Mouse (Mus musculus): ENCODE results near the gene Gcm2. TPM values are rescaled to one million over a fixed set of nuclear protein-coding genes. Genes with fewer than 3 reads are reported as not detected.

Gene Gcm2
- polyA plus RNA-seq, 1 experiment from 2014 or later: not detected

DNA sequence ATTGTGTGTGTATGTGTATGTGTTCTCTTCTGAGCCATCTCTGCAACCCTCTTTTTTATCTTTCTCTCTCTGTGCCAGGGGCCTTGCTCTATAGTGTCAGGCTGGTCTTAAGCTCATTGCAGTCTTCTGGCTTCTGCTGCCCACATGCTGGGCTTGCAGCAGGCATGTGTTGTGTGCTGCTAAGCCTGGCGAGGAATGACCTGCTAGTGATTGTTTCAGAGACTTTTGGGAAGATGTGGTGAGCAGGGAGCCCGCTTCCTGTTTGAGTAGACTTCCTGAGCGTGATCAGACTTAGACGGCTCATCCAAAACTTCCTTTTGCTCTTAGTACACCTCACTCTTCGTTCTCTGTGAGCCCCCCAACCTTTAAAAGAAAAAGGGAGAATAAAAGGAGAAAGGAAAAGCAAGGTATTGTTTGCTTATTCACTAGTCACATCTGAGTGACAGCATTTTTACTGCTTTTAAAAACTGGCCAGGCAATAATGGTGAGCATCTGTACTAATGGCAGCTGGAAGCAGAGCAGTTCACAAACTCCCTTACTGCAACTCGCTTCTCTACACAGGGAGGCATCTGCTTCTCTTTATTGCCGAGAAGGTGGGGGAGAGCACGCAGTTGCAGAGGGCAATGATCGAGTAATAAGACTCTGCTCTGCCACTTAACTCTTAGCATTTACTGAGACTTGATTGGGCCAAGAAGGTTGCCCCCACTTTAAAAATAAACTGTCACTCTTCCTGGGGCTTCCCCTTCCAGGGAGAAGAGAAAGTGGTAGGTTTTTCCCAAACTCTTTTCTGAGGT lies 8.5 kb upstream of the Gcm2 start:
- WGBS: 33% methylated on average over 9 of the region's 9 CpGs
- Histone ChIP-seq H3K4me2 (replicated peaks; ENCODE audit: low read depth, low read length) (no peak overlapping the region), H3K27ac (ENCODE audit: low read depth, low read length) (no peak overlapping the region)

DNA sequence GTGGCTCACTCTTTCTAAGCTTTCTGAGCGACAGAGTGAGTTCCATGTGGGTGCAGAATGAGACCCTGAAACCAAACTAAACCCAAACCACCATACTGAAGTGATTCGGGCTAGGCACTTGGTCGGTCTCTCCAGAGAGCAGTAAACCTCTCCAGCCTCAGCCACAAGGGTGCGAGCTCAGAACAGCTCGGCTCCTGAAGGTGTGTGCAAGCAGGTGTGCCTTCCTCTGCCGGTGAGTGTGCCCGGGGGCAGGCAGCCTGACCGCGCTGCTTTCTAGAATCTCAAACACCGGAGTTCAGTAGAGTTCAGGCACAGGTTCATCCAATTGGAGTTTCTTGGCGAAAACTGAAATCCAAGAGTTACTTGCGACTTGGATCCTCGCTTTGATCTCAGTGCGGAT lies 3.1 kb upstream of the Gcm2 start, which contains the start of gene Sycp2l:
TSS of gene Sycp2l (plus strand) at position 368 of the 400 bp plus-strand sequence.
- Histone ChIP-seq H3K9ac (ENCODE audit: low read depth, low read length) (no peak within 1 kb of the TSS), H3K9me3 (ENCODE audit: control insufficient read depth, low read length) (no peaks in the 10 kb centered on the region), H3K27me3 (ENCODE audit: control insufficient read depth, insufficient read depth, low read length) (no peaks in the 10 kb centered on the region; the same call in 1 of the 2 replicates), H3K36me3 (ENCODE audit: control insufficient read depth, insufficient read depth, low read length) (no peaks in the 10 kb centered on the region), H3K4me1 (ENCODE audit: control insufficient read depth, insufficient read depth, low read length) (no peaks in the 10 kb centered on the region), H3K4me2 (replicated peaks; ENCODE audit: low read depth, low read length) (peak within 1 kb of the TSS; percentile 41), H3K4me3 (ENCODE audit: low read length) (peak within 1 kb of the TSS; percentile 12), H3K27ac (ENCODE audit: low read depth, low read length) (no peak within 1 kb of the TSS)
- WGBS: 25% methylated on average over 14 of the region's 14 CpGs
- ATAC-seq (ENCODE audit: low FRiP score, low TSS enrichment): no peak

More for the DNA sequence above, 8.5 kb upstream of the Gcm2 start:
- no peak overlapping the region for H3K4me3 ChIP-seq (ENCODE audit: low read length)
- H3K36me3 ChIP-seq (ENCODE audit: control insufficient read depth, insufficient read depth, low read length): no peaks in the 10 kb centered on the region
- ATAC-seq (ENCODE audit: low FRiP score, low TSS enrichment): no peak
- no peaks in the 10 kb centered on the region for H3K4me1 ChIP-seq (ENCODE audit: control insufficient read depth, insufficient read depth, low read length)
- H3K27me3 ChIP-seq (ENCODE audit: control insufficient read depth, insufficient read depth, low read length): no peaks in the 10 kb centered on the region; the same call in 1 of the 2 replicates
- no peaks in the 10 kb centered on the region for H3K9me3 ChIP-seq (ENCODE audit: control insufficient read depth, low read length)
- H3K9ac ChIP-seq (ENCODE audit: low read depth, low read length): no peak overlapping the region

DNA sequence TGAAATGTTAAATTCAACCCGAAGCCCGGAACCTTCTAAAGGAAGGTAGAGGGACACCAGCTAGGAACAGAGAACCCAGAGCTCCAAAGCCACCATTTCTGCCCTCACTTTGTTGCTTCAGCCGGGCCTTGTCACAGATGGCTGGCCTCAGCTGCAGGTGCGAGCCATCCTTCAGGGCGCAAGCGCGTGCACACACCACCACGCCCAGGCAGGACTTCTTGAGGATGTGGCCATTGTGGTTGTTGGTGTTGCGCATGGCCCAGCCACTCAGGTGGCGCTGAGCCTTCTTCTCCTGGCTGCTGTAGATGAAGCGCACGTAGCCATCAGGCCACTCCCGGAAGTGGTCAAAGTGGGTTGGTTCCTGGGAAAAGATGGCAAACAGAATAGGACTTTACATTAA lies 5.3 kb downstream of the Gcm2 start:
- H3K36me3 ChIP-seq (ENCODE audit: control insufficient read depth, insufficient read depth, low read length): no peaks in the 10 kb centered on the region
- ATAC-seq (ENCODE audit: low FRiP score, low TSS enrichment): no peak
- no peak overlapping the region for H3K27ac ChIP-seq (ENCODE audit: low read depth, low read length)
- no peak overlapping the region for H3K4me2 ChIP-seq (replicated peaks; ENCODE audit: low read depth, low read length)
- no peak overlapping the region for H3K9ac ChIP-seq (ENCODE audit: low read depth, low read length)
- no peak overlapping the region for H3K4me3 ChIP-seq (ENCODE audit: low read length)
- no peaks in the 10 kb centered on the region for H3K27me3 ChIP-seq (ENCODE audit: control insufficient read depth, insufficient read depth, low read length)
- WGBS: 89% methylated on average over 13 of the region's 13 CpGs
- H3K9me3 ChIP-seq (ENCODE audit: control insufficient read depth, low read length): no peaks in the 10 kb centered on the region
- no peaks in the 10 kb centered on the region for H3K4me1 ChIP-seq (ENCODE audit: control insufficient read depth, insufficient read depth, low read length)

DNA sequence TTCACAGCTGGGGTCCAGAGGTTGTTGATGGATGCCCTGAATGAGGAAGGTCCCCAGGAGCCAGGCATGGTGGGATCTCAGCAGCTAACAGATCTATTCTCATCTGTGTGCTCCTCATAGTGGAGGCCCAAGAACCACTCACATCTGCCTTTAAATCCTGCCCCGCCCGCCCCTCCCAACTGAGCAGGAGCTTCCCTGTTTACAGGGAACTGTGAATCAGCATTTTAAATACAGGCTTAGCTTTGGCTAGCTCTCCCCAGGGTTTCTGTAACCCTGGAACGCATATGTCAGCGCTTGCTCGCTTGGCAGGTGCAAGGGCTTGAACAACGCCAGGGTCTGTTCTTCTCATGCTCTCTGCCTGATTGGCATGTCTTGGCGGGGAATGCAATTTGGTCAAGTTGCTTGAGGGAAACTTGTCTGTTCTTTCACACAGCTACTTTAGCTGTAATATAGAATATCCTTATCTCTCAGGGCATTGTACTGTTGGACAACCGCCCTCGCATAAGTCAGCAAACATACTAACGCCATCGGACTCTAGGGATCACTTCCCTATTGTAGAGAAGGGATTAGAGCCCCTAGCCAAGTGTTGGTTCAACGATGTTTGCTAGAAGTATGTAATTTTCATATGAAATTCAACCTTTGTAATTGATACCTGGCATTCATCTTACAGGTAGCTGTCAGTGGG lies 6.9 kb downstream of the Gcm2 start:
- Histone ChIP-seq H3K36me3 (ENCODE audit: control insufficient read depth, insufficient read depth, low read length) (no peaks in the 10 kb centered on the region), H3K9ac (ENCODE audit: low read depth, low read length) (no peak overlapping the region), H3K27me3 (ENCODE audit: control insufficient read depth, insufficient read depth, low read length) (no peaks in the 10 kb centered on the region), H3K4me1 (ENCODE audit: control insufficient read depth, insufficient read depth, low read length) (no peaks in the 10 kb centered on the region), H3K27ac (ENCODE audit: low read depth, low read length) (no peak overlapping the region), H3K4me2 (replicated peaks; ENCODE audit: low read depth, low read length) (no peak overlapping the region), H3K4me3 (ENCODE audit: low read length) (no peak overlapping the region), H3K9me3 (ENCODE audit: control insufficient read depth, low read length) (no peaks in the 10 kb centered on the region)
- ATAC-seq (ENCODE audit: low FRiP score, low TSS enrichment): no peak
- 81% methylated on average over 12 of the region's 12 CpGs for WGBS

DNA sequence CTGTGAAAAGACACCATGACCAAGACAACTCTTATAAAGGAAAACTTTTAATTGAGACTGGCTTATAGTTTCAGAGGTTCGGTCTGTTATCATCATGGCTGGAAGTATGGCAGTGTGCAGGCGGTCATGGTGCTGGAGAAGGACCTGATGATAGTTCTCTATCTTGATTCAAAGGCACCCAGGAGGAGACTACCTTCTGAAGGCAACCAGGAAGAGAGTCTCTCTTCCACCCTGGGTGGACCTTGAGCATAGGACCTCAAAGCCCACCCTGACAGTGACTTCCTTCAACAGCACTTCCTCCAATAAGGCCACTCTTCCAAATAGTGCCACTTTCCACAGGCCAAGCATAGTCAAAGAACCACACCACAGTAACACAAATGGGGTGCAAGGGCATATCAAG lies 10.8 kb downstream of the Gcm2 start:
- Histone ChIP-seq H3K36me3 (ENCODE audit: control insufficient read depth, insufficient read depth, low read length) (no peaks in the 10 kb centered on the region), H3K4me1 (ENCODE audit: control insufficient read depth, insufficient read depth, low read length) (no peaks in the 10 kb centered on the region), H3K9ac (ENCODE audit: low read depth, low read length) (no peak overlapping the region), H3K4me2 (replicated peaks; ENCODE audit: low read depth, low read length) (no peak overlapping the region), H3K4me3 (ENCODE audit: low read length) (no peak overlapping the region), H3K27me3 (ENCODE audit: control insufficient read depth, insufficient read depth, low read length) (no peaks in the 10 kb centered on the region), H3K27ac (ENCODE audit: low read depth, low read length) (no peak overlapping the region), H3K9me3 (ENCODE audit: control insufficient read depth, low read length) (no peaks in the 10 kb centered on the region)
- WGBS: 95% methylated on average over 2 of the region's 2 CpGs
- ATAC-seq (ENCODE audit: low FRiP score, low TSS enrichment): no peak

- no peak overlapping the region for H3K9ac ChIP-seq (ENCODE audit: low read depth, low read length)
- no peaks in the 10 kb centered on the region for H3K27me3 ChIP-seq (ENCODE audit: control insufficient read depth, insufficient read depth, low read length)
- no peak overlapping the region for H3K4me2 ChIP-seq (replicated peaks; ENCODE audit: low read depth, low read length)
- no peak overlapping the region for H3K4me3 ChIP-seq (ENCODE audit: low read length)
- no peak for ATAC-seq (ENCODE audit: low FRiP score, low TSS enrichment)
- H3K9me3 ChIP-seq (ENCODE audit: control insufficient read depth, low read length): no peaks in the 10 kb centered on the region
- 87% methylated on average over 15 of the region's 15 CpGs for WGBS
- H3K27ac ChIP-seq (ENCODE audit: low read depth, low read length): no peak overlapping the region
- H3K4me1 ChIP-seq (ENCODE audit: control insufficient read depth, insufficient read depth, low read length): no peaks in the 10 kb centered on the region
- H3K36me3 ChIP-seq (ENCODE audit: control insufficient read depth, insufficient read depth, low read length): no peaks in the 10 kb centered on the region
Observed at GRCm38 (mm10) chr13:41098325-41098724, 12.5 kb downstream of the Gcm2 start.

DNA sequence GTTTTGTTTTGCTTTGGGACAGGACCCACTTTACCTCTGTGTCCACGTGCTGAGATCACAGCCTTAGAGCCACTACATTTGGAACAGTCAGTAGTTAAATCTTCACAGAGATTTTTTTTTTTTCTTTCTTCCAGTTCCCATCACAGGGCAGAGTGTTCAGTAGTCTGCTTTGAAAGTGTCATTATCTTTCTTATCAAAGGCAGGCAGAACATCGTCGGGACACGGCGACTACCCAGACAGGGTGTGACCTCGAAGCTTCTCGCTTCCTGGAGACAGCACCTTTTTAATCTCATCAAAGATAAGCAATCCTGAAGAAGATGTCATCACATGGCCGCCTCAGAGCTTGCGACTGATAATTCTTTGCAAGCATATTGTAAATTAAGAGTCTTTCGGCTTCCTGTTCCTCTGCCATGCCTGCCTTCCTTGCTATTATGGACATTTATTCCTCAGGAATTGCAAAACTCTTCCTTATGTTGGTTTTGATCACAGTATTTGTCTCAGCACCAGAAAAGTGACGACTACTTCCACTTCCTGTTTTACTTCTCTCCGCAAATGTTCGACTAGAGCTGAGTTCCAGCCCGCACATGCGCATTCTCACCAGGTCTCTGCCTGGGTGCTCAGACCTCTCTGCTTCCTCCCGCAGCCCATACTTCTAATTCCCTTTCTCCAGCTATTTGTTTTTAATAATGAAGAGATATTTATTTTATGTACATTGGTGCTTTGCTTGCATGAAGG lies 13.3 kb downstream of the Gcm2 start:
- H3K27me3 ChIP-seq (ENCODE audit: control insufficient read depth, insufficient read depth, low read length): no peaks in the 10 kb centered on the region
- H3K9me3 ChIP-seq (ENCODE audit: control insufficient read depth, low read length): no peaks in the 10 kb centered on the region
- WGBS: 79% methylated on average over 16 of the region's 16 CpGs
- H3K4me1 ChIP-seq (ENCODE audit: control insufficient read depth, insufficient read depth, low read length): 0 out of 2 replicates have a peak, but pooled peaks cover 3% of the 10 kb centered on the region
- no peaks in the 10 kb centered on the region for H3K36me3 ChIP-seq (ENCODE audit: control insufficient read depth, insufficient read depth, low read length)
- no peak overlapping the region for H3K9ac ChIP-seq (ENCODE audit: low read depth, low read length)
- no peak overlapping the region for H3K27ac ChIP-seq (ENCODE audit: low read depth, low read length)
- ATAC-seq (ENCODE audit: low FRiP score, low TSS enrichment): no peak
- H3K4me3 ChIP-seq (ENCODE audit: low read length): no peak overlapping the region
- H3K4me2 ChIP-seq (replicated peaks; ENCODE audit: low read depth, low read length): no peak overlapping the region

- Histone ChIP-seq H3K27ac (ENCODE audit: low read depth, low read length) (no peak overlapping the region), H3K9me3 (ENCODE audit: control insufficient read depth, low read length) (no peaks in the 10 kb centered on the region), H3K36me3 (ENCODE audit: control insufficient read depth, insufficient read depth, low read length) (no peaks in the 10 kb centered on the region), H3K9ac (ENCODE audit: low read depth, low read length) (no peak overlapping the region), H3K4me1 (ENCODE audit: control insufficient read depth, insufficient read depth, low read length) (0 out of 2 replicates have a peak, but pooled peaks cover 3% of the 10 kb centered on the region), H3K4me3 (ENCODE audit: low read length) (no peak overlapping the region), H3K27me3 (ENCODE audit: control insufficient read depth, insufficient read depth, low read length) (no peaks in the 10 kb centered on the region), H3K4me2 (replicated peaks; ENCODE audit: low read depth, low read length) (no peak overlapping the region)
- 85% methylated on average over 10 of the region's 10 CpGs for WGBS
- no peak for ATAC-seq (ENCODE audit: low FRiP score, low TSS enrichment)
Observed at GRCm38 (mm10) chr13:41094160-41094559, 16.7 kb downstream of the Gcm2 start.

All from kidney, embryonic 14.5 days (tissue).